Mouse (Mus musculus): Measurements from ENCODE around the gene Rnf216. TPM values are rescaled to one million over a fixed set of nuclear protein-coding genes. Genes with fewer than 3 reads are reported as not detected.

Gene Rnf216
- polyA plus RNA-seq, 1 experiment from 2014 or later = 16.9 TPM

DNA sequence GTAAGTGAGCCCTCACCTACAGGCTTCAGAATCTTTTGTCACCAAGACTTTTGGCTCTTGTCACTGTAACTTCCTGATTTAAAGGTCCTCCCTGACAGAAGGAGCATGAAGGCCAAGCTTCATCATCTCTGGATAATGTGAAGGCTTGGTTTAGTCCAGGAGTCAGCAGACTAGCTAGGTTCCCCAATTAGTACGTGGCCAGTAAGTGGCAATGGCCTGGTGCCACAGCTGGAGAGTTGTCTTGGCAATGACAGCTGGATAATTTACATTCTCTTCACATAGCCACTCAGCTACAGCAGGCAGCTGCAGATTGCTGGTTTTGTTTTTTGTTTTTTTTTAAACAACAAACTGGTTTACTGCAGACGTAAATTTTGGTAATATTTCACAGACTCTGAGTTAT lies 47.6 kb downstream of the Rnf216 start:
- no peaks in the 10 kb centered on the region for H3K27me3 ChIP-seq (replicated peaks; ENCODE audit: control insufficient read depth, insufficient read depth, low read length)
- 82% methylated on average over 2 of the region's 2 CpGs for WGBS
- ATAC-seq = no peak
- H3K36me3 ChIP-seq (ENCODE audit: control insufficient read depth, insufficient read depth) = peaks cover 54% of the 10 kb centered on the region
- H3K9ac ChIP-seq (ENCODE audit: low read depth, low read length) = no peak overlapping the region
- no peak overlapping the region for H3K4me2 ChIP-seq (replicated peaks; ENCODE audit: low read depth)
- no peak overlapping the region for H3K27ac ChIP-seq (ENCODE audit: low read depth, low read length)
- H3K4me3 ChIP-seq (ENCODE audit: low read depth, low read length) = no peak overlapping the region
- TF ChIP-seq CTCF (IDR thresholded peaks at IDR 0.05; ENCODE audit: low read depth) = no peak
- H3K9me3 ChIP-seq (ENCODE audit: control insufficient read depth) = no peaks in the 10 kb centered on the region
- H3K4me1 ChIP-seq (replicated peaks; ENCODE audit: control insufficient read depth, insufficient read depth, low read length) = no peaks in the 10 kb centered on the region

- 86% methylated on average over 3 of the region's 3 CpGs for WGBS
- H3K9me3 ChIP-seq (ENCODE audit: control insufficient read depth) = no peaks in the 10 kb centered on the region
- H3K27me3 ChIP-seq (replicated peaks; ENCODE audit: control insufficient read depth, insufficient read depth, low read length) = no peaks in the 10 kb centered on the region
- no peaks in the 10 kb centered on the region for H3K4me1 ChIP-seq (replicated peaks; ENCODE audit: control insufficient read depth, insufficient read depth, low read length)
- no peak overlapping the region for H3K9ac ChIP-seq (ENCODE audit: low read depth, low read length)
- H3K4me2 ChIP-seq (replicated peaks; ENCODE audit: low read depth) = no peak overlapping the region
- H3K36me3 ChIP-seq (ENCODE audit: control insufficient read depth, insufficient read depth) = peaks cover 41% of the 10 kb centered on the region
- no peak for ATAC-seq
- H3K4me3 ChIP-seq (ENCODE audit: low read depth, low read length) = no peak overlapping the region
- no peak overlapping the region for H3K27ac ChIP-seq (ENCODE audit: low read depth, low read length)
- TF ChIP-seq CTCF (IDR thresholded peaks at IDR 0.05; ENCODE audit: low read depth) = no peak
Measured at GRCm38 (mm10) chr5:143062251-143062650, 50.5 kb downstream of the Rnf216 start.

- TF ChIP-seq CTCF (IDR thresholded peaks at IDR 0.05; ENCODE audit: low read depth) = no peak
- no peaks in the 10 kb centered on the region for H3K4me1 ChIP-seq (replicated peaks; ENCODE audit: control insufficient read depth, insufficient read depth, low read length)
- H3K4me3 ChIP-seq (ENCODE audit: low read depth, low read length) = no peak overlapping the region
- H3K9ac ChIP-seq (ENCODE audit: low read depth, low read length) = no peak overlapping the region
- no peak overlapping the region for H3K4me2 ChIP-seq (replicated peaks; ENCODE audit: low read depth)
- WGBS = 33% methylated on average over 3 of the region's 3 CpGs
- peaks cover 39% of the 10 kb centered on the region for H3K36me3 ChIP-seq (ENCODE audit: control insufficient read depth, insufficient read depth)
- H3K27me3 ChIP-seq (replicated peaks; ENCODE audit: control insufficient read depth, insufficient read depth, low read length) = no peaks in the 10 kb centered on the region
- ATAC-seq = no peak
- no peaks in the 10 kb centered on the region for H3K9me3 ChIP-seq (ENCODE audit: control insufficient read depth)
- no peak overlapping the region for H3K27ac ChIP-seq (ENCODE audit: low read depth, low read length)
Measured at GRCm38 (mm10) chr5:143061511-143061910, 51.3 kb downstream of the Rnf216 start.

DNA sequence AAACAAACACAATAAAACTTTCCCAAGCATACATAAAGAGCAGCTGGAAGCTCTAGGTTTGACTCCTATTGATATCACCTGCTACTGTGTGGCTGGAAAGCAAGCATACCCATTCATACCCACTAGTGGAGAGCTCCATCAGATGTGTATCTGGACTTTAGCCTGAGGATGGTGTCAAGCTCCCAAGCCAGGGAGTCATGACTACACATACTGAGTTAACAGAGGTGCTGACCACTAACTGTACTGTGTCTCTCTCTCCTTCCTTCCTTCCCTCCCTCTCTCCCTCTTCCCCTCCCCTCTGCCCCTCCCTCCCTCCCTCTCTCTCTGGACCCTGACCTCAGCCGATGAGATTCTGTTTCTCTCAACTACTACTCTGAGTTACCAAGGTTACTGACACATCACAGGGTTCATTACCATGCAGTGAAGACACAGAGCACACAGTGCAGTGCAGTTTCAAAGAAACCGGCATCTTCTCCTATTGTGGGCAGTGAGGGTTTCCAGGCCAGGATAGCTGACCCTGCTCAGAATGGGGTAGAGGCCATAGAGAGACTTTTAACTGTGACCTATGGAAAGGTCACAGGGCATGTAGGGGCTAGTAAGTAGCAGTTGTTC lies 51.9 kb downstream of the Rnf216 start:
- peaks cover 39% of the 10 kb centered on the region for H3K36me3 ChIP-seq (ENCODE audit: control insufficient read depth, insufficient read depth)
- no peak overlapping the region for H3K9ac ChIP-seq (ENCODE audit: low read depth, low read length)
- H3K27ac ChIP-seq (ENCODE audit: low read depth, low read length) = no peak overlapping the region
- H3K4me1 ChIP-seq (replicated peaks; ENCODE audit: control insufficient read depth, insufficient read depth, low read length) = no peaks in the 10 kb centered on the region
- no peak overlapping the region for H3K4me3 ChIP-seq (ENCODE audit: low read depth, low read length)
- TF ChIP-seq CTCF (IDR thresholded peaks at IDR 0.05; ENCODE audit: low read depth) = no peak
- no peaks in the 10 kb centered on the region for H3K27me3 ChIP-seq (replicated peaks; ENCODE audit: control insufficient read depth, insufficient read depth, low read length)
- H3K9me3 ChIP-seq (ENCODE audit: control insufficient read depth) = no peaks in the 10 kb centered on the region
- 31% methylated on average over 2 of the region's 2 CpGs for WGBS
- ATAC-seq = peak; percentile 80
- no peak overlapping the region for H3K4me2 ChIP-seq (replicated peaks; ENCODE audit: low read depth)

DNA sequence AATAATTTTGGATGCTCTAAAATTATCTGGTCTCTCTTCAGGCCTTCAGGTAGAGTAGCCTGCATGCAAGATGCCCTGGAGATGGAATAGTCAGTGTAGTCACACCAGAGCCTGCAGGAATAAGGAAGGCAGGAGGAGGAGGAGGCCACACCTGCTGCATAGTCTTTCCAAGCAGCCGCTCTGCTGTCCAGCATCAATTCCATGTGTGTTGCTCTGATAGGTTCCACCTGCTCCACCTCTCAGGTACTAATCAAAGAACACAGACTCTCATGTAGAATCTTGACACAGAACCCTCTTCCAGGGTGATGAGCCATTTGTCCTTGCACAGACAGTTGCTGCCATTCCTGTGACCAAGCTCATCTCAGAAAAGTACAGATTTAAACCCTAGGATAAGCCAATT lies 52.8 kb downstream of the Rnf216 start:
- WGBS = 80% methylated on average over 1 of the region's 1 CpGs

DNA sequence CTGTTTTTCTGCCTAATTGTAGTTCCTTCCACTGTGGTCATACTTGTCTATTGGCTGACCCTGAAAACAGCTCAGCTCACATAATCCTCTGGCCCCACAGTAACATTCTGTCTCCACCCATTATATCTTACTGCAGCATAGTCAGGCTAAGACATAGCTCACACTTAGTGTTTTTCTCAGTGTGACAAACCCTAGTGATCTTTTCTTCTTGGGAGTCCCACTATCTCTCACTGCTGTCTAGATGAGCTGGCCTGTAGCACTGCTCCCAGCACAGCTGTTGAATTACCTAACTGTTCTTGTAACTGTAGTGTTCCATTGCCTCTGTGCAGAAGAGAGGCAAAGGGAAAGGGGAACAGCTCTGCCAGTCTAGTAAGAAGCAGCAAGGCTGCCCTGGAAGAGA lies 53.6 kb downstream of the Rnf216 start:
- Histone ChIP-seq H3K27me3 (replicated peaks; ENCODE audit: control insufficient read depth, insufficient read depth, low read length) (no peaks in the 10 kb centered on the region), H3K9ac (ENCODE audit: low read depth, low read length) (no peak overlapping the region), H3K36me3 (ENCODE audit: control insufficient read depth, insufficient read depth) (peaks cover 24% of the 10 kb centered on the region), H3K4me2 (replicated peaks; ENCODE audit: low read depth) (no peak overlapping the region), H3K9me3 (ENCODE audit: control insufficient read depth) (no peaks in the 10 kb centered on the region), H3K27ac (ENCODE audit: low read depth, low read length) (peak overlapping the region; percentile 55; the same call in 1 of the 2 replicates), H3K4me3 (ENCODE audit: low read depth, low read length) (no peak overlapping the region), H3K4me1 (replicated peaks; ENCODE audit: control insufficient read depth, insufficient read depth, low read length) (no peaks in the 10 kb centered on the region)
- ATAC-seq = no peak
- TF ChIP-seq CTCF (IDR thresholded peaks at IDR 0.05; ENCODE audit: low read depth) = no peak

More for the DNA sequence above, 52.8 kb downstream of the Rnf216 start:
- Histone ChIP-seq H3K4me3 (ENCODE audit: low read depth, low read length) (no peak overlapping the region), H3K27me3 (replicated peaks; ENCODE audit: control insufficient read depth, insufficient read depth, low read length) (no peaks in the 10 kb centered on the region), H3K9ac (ENCODE audit: low read depth, low read length) (no peak overlapping the region), H3K4me2 (replicated peaks; ENCODE audit: low read depth) (no peak overlapping the region), H3K4me1 (replicated peaks; ENCODE audit: control insufficient read depth, insufficient read depth, low read length) (no peaks in the 10 kb centered on the region), H3K9me3 (ENCODE audit: control insufficient read depth) (no peaks in the 10 kb centered on the region), H3K27ac (ENCODE audit: low read depth, low read length) (no peak overlapping the region), H3K36me3 (ENCODE audit: control insufficient read depth, insufficient read depth) (peaks cover 31% of the 10 kb centered on the region)
- TF ChIP-seq CTCF (IDR thresholded peaks at IDR 0.05; ENCODE audit: low read depth) = no peak
- no peak for ATAC-seq

GRCm38 (mm10) chr5:143058675-143059074 lies 54.1 kb downstream of the Rnf216 start:
- Histone ChIP-seq H3K4me3 (ENCODE audit: low read depth, low read length) (no peak overlapping the region), H3K36me3 (ENCODE audit: control insufficient read depth, insufficient read depth) (peaks cover 24% of the 10 kb centered on the region), H3K4me2 (replicated peaks; ENCODE audit: low read depth) (no peak overlapping the region), H3K9me3 (ENCODE audit: control insufficient read depth) (no peaks in the 10 kb centered on the region), H3K4me1 (replicated peaks; ENCODE audit: control insufficient read depth, insufficient read depth, low read length) (no peaks in the 10 kb centered on the region), H3K9ac (ENCODE audit: low read depth, low read length) (no peak overlapping the region), H3K27ac (ENCODE audit: low read depth, low read length) (peak overlapping the region; percentile 55; the same call in 1 of the 2 replicates), H3K27me3 (replicated peaks; ENCODE audit: control insufficient read depth, insufficient read depth, low read length) (no peaks in the 10 kb centered on the region)
- no peak for TF ChIP-seq CTCF (IDR thresholded peaks at IDR 0.05; ENCODE audit: low read depth)
- ATAC-seq = no peak
